Mouse (Mus musculus) 3T3-L1 (cell line): Measurements from ENCODE around the gene Usp21.
"Not testable (repeated sequence)": the region's sequence is repeated elsewhere in the genome, so short reads cannot be mapped to it uniquely, and the experiment has no call there.

Experiments used
- DNase-seq: peaks from one replicate; pipeline ENCODE4 v3.0.0-alpha.2; 2015; ENCODE audit warnings: low read depth, low spot score

The Usp21 gene

GRCm38 (mm10) chr1:171287136-171288081 lies at the start of gene Usp21:
Gene Usp21 (minus strand): TSS chr1:171287991.
- peak; percentile 93 for DNase-seq

GRCm38 (mm10) chr1:171330216-171330560 lies 42.4 kb upstream of the Usp21 start:
- peak; percentile 56 for DNase-seq

DNA sequence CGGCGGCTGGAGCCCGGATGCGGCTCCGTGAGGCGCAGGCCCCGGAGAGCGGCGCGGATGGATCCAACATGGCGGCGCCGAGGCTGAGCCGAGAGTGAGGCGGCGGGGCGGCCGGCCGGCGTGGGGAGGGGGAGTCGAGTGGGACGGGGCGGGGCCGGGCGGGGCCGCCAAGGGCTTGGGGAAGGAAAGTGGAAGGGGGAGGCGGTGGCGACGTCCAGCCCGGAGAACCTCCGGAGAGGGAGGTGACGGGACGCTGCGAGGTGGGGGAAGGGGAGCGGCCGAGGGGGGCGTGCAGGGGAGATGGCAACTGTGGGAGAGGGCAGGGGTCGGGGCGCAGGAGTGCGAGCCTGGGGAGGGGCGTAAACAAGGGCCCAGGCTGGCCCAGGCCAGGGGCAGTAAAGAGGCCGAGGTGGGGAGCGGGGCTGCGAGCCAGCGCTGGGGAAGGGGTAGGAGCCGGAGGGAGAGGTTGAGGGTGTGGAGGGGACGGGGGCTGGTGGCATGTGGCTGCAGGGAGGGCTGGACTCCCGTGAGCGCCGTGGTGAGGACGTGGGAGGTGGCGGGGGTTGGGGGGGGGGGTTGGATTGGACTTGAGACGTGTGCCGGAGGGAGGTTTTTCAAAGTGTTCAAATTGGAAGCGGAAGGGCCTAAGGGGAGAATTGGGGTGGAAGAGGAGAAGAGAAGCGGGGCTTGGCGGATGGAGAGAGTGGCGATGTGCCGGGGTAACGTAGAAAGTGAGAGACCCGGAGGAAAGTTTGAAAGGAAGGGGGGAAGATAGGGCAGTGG lies 41.8 kb upstream of the Usp21 start:
- DNase-seq = peak; percentile 65

DNA sequence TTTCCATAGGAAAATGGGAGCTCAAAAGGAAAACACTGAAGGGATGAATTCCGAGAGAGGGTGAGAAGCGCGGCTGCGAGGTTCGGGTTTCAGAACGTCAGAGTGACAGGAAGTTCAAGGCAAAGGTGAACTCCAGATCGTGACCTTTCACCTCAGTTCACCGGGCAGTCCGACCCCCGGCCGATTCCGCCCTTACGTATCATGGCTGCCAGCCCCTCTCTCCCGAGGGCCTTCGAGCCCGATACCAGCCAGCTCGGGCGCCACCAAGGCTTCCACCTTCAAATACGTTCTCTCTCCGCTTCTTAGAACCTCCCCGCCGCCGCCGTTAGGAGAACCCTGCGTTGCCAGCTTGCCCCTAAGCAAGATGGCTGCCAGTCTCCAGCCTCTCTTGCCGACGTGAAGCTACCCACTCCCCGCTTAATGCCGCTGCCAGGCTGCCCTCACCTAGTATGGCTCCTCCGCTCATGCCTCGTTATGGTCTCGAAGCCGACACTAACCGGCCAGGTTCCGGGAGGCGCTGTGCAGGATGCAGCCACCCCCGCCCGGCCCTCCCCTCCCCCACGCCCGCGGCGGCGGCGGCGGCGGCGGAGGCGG lies 41.1 kb upstream of the Usp21 start, which contains the start of gene Dedd:
TSS of gene Dedd (plus strand) at position 307 of the 594 bp plus-strand sequence.
- DNase-seq = peak; percentile 96

DNA sequence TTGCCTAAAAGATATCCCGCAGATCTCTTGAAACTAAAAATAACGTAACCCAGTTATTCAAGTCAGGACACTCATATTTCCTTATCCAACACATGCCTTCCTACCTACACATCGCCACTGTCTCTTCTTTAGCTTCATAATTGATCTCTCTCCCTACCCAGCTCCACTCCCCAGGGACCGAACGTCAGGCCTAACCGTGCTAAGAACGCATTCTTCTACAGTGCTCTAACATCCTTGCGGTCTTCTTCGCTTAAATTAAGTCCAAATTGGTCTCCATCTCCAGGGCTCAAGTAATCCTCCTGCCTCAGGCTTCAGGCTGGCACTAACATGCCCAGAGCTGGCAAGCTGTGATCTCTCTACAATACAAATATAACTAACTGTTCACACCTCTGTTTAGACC lies 40.5 kb upstream of the Usp21 start:
- DNase-seq = peak; percentile 58

- DNase-seq = not testable (repeated sequence)
These were observed 38.8 kb upstream of the Usp21 start for GRCm38 (mm10) chr1:171326588-171326987.

DNA sequence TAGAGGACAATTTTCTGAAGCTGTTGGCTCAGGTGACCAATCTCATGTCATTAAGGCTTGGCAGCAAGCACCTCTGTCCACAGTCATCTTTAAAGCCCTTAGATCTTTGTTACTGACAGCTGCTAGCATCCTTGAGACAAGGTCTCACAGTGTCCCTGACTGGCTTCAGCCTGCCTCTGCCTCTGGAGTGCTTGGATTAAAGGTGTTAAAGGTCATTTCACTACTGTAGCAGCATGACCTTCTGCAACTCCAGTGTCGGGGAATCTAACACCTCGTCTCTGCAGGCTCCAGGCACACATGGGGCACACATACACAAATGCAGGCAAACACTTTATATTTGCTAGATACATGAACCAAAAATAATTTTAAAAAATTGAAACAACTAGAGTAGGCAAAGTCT lies 37.8 kb upstream of the Usp21 start:
- no peak for DNase-seq

DNA sequence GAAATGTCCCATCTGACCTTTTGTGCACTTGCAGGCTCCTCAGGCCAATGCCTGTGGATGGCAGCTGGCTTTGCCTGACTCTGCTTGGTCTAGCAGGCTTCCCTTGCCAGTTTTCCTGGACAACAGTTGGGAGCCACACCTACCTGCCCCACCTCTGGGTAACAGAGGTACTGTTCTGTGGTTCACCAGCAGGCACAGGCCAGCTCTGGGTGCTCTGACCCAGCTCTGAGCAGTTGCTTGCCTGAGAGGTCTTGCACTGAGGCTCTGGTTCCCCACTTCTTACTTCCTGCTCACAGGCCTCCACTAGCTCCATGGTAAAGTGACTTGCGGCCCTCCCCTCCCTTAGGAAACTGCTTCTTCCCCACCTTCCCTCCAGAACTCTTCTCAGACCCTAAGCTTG lies 34.2 kb upstream of the Usp21 start:
- no peak for DNase-seq

DNA sequence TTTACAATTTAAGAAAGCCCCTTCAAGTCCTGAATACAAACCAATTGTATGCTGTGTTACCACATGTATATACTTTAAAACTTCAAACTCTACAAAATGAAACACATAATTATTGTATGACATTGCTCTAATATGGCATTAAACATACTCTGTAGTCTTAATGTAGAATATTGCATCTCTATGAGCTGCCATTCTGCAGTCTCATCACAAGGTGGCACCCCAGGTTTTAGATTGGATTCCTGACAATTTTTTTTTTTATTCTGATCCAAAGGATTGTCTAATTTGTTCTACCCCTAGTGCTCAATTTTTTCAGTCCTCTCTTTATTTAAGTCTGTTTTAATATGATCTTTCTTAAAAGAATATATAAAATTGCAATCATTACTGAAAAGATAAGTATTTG lies 33.6 kb upstream of the Usp21 start:
- peak; percentile 65 for DNase-seq

DNA sequence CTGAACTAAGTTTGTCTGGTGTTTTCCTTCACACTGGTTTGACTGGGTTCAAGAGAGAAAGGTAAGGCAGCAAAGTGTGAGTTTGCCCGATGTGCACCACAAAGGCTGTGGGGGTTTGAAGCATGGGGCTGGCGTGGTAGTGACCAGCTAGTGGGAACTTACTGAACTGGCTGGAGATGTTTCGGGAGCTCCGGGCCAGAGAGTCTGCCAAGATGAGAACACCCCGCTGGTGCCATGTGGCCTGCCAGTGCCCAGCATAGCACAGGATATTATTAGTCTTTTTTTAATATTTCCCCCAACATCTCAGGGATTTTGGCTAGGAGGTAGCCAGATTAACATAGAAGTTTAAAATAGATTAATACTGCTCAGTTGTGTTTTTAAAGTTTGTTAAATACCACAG lies 32.4 kb upstream of the Usp21 start:
- no peak for DNase-seq

- DNase-seq = no peak
These were observed 32.0 kb upstream of the Usp21 start for GRCm38 (mm10) chr1:171319748-171320147.

DNA sequence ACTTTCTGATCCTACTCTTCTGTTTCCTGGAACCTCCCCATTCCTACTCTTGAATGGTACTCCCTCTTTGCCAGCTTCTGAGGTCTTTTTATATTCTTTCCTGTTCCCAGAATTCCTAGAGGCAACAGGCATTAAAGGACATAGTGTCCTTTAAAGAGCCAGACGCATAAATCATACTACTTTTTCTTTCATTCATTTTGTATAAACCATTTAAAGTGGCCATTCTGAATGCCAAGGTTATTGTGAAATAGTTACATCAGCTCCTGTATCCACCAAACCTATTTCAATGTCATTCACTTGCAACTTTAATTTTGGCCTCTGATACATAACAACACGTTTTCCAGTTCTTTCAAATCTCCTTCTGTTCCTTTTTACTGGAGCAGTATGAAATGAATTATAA lies 21.5 kb upstream of the Usp21 start:
- peak; percentile 47 for DNase-seq

- not testable (repeated sequence) for DNase-seq
These were observed 18.4 kb upstream of the Usp21 start for GRCm38 (mm10) chr1:171306157-171306556.

- no peak for DNase-seq
These were observed 10.4 kb upstream of the Usp21 start for GRCm38 (mm10) chr1:171298226-171298625.

GRCm38 (mm10) chr1:171295063-171295402 lies 7.2 kb upstream of the Usp21 start:
- DNase-seq = no peak

- peak; percentile 96 for DNase-seq
These were observed 6.7 kb upstream of the Usp21 start, which contains the start of gene Ufc1 for GRCm38 (mm10) chr1:171294298-171295062. Gene Ufc1 (minus strand): TSS chr1:171295024.

- DNase-seq = peak; percentile 44
These were observed 6.1 kb upstream of the Usp21 start for GRCm38 (mm10) chr1:171293906-171294297.

DNA sequence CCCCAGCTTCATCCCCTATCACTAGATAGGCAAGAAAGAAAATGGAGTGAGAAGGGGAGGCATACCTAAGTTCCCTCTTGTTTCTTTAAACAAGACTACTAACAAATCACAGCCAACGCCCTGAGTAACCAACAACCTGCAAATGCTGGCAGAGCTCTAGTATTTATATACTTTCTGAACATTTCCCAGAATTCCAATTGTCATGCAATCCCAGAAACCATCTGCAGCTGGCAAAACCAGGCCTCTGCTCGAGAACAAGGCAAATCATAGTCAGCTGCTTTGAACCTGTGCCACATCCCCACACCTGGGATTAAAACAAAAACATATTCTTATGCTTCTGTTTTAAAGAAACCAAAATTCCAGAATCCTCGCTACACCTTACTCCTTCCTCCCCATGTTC lies 5.6 kb upstream of the Usp21 start:
- peak; percentile 54 for DNase-seq

GRCm38 (mm10) chr1:171288328-171288727 lies 537 bp upstream of the Usp21 start:
- no peak for DNase-seq

DNA sequence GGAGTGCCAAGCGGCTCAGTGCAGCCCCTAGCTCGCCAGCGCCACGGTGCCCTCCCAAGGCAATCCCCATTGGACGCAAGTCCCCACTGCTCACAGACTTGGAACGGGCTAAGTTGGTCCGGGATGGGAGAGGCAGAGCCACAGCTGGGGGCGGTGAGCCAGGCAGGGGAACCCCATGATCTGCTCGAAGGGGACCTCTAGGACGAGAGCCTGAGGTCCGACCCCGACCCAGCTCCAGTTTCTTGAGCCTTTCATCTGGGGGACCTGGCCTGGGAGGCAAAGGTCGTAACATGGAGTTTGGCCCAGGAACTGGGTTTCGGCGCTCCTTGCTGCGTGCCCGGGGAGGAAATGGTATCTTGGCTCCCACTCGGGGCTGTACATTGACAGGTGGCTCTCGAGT lies 1.3 kb downstream of the Usp21 start:
- DNase-seq = no peak

GRCm38 (mm10) chr1:171285096-171285892 lies 2.5 kb downstream of the Usp21 start:
- DNase-seq = no peak
